Mouse (Mus musculus) urinary bladder, postnatal 0 days (tissue): ENCODE measurements around the gene Oxsr1. TPM values are rescaled to one million over a fixed set of nuclear protein-coding genes. Genes with fewer than 3 reads are reported as not detected.

ENCODE experiments used
- polyA plus RNA-seq: library from polyadenylated mRNA; unstranded; fragments of >200 nt; fragmentation: Nextera tagmentation; extraction: Ambion mirVana; gene quantifications from 2 replicates; pipeline ENCODE4 v1.2.1, GENCODE M21; 2015

Gene Oxsr1
- polyA plus RNA-seq, result 9.5 and 11.2 TPM in 2 replicates

DNA sequence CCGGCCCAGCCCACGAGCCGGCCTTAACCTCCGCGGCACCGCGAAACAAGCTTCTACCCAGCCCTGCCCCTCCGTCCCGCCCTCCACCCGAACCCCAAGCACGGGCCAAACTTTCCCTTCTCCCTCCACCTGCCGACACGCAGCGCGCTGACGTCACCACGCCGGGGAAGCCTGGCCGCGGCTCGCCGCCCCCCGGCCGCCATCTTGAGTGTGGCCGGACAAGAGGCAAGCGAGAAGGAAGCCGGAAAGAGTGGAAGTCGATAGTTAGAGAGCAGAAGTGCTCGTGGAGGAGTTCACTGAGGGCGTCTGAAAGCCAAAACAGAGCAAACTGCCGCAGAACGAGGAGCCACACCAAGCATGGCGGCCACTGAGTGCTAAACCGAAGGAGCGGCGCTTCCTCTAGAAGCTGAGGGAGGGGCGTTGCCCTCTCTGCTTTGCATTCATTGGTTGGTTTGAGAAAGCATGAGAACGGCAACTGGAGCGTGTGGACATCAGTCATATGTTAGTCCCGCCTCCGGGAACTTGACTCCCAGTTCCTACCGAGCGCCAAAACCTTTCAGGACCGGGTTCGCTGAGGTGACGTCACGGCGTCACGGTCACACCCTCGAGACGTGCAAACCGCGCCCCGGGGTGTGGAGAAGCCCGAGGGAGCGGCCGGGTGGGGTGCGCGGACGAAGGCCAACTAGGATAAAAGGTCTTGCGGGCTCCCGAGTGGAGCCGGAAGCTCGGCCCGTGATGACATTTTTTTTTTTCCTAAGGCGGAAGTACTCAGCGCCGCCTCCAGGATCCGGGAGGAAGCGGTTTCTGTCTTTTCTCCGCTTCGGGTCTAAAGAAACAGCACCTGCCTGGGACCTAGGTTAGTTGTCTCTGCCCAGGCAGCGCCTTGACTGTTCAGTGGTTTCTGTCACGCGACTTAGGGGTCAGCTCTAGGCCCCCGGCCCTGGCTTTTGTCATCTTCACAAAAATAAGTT is at the start of gene Oxsr1:
Gene Oxsr1, minus strand, starts transcription at position 139 of the 971 bp plus-strand sequence.

DNA sequence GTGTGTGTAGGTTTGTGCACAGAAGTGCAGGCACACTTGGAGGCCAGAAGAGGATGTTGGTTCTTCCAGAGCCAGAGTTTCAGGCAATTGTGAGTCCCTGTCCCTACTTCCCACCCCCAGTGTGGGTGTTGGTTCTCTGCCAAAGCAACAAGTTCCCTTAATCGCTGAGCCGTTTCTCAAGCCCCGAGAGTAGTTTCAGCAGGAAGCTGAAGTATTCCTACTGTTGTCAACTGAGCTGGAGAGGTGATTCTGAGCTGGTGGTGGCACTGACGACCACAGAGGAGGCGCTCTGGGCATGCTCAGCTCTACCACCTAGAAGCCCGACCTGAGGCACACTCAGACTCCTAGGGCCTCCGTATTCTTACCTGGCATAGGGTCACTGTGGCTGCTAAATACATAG is 43.1 kb upstream of the Oxsr1 start, which contains the start of gene Slc22a14:
Gene Slc22a14, minus strand, starts transcription at position 270 of the 400 bp plus-strand sequence.

DNA sequence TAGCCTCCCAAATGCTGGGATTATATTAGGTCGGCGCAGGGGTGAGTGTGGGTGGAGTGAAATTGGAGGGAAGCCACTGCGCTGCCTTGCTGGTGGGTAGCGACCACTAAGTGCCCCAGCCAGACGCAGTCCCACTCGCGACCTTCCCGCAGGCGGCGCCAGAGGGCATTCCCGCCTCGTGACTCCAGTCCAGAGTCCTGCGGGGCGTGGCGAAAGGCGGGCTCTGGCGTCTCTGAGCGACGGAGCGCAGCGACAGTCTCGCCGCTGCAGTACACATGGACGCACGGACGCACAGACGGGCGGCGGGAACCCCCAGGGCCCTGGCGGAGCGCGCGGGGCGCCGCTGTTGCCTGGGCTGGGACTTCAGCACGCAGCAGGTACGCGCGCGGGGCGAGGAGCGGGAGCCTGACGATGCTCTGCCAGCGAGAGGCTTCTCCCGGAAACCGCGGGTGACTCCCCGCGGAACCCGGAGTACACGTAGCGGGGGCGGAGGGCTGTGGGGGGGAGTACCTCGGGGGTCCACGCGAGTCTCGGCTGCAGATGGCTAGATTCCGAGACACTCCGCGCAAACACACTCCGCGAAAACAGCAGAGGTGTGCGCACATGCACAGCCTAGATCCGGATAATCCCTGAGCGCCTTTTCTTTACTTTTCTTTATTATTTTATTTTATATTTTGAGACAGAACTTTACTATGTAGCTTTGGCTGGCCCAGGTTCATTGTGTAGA is 35.3 kb upstream of the Oxsr1 start, which contains the start of gene Xylb:
Gene Xylb, plus strand, starts transcription at position 51 of the 727 bp plus-strand sequence.

DNA sequence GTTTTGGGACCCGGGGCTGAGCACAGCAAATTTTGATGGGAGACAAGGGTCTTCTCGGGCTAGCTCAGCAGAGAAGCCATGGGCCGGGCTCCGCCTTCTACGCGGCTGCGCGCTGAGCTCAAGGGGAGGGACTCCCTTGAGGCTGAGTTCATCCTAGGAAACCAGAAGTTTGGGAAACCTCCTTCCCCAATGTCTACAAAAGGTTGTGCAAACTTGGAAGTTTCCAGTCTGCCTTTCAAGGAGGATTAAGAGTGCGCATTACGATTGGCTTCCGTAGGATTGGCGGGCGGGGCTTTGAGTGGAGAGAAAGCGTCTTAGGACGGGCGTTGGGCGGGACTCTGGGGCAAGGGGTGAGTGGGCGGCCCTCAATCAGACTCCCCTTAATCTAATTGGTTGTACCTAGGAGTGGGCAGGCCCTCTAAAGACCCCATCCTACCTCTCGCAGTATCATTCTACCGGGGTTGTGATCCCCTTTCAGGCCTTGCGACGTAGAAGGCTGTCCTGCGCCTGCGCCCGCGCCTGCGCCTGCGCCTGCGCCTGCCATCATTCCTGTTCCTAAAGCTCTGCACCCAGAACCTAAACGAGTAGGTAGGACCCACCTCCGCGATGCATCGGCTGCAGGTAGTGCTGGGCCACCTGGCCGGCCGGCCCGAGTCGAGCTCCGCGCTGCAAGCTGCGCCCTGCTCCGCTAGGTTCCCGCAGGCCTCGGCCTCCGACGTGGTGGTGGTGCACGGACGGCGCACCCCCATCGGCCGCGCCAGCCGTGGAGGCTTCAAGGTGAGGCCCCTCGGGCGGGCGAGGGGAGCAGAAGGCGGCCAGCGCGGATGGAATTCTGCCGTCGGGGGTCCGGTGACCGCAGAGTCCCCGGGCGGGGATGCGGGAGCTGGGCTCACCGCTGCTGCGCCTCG is 18.9 kb upstream of the Oxsr1 start, which contains the start of gene Myd88:
Gene Myd88, minus strand, starts transcription at position 503 of the 908 bp plus-strand sequence.

GRCm38 (mm10) chr9:119339558-119340211 is 17.5 kb upstream of the Oxsr1 start, which contains the start of gene Acaa1a:
TSS of gene Acaa1a (plus strand) at chr9:119339676.

GRCm38 (mm10) chr9:119208998-119209397 is 113.2 kb downstream of the Oxsr1 start, which contains the start of gene Slc22a13:
TSS of gene Slc22a13 (minus strand) at chr9:119209098.

Other genes with a start within 250 kb of the Oxsr1 start
- 67.1 and 75.6 TPM in 2 replicates for gene Plcd1, start 228.9 kb downstream of the Oxsr1 start, polyA plus RNA-seq
- 0.42 and 0.63 TPM in 2 replicates for gene Dlec1, start 219.9 kb downstream of the Oxsr1 start, polyA plus RNA-seq
- 3.0 and 5.7 TPM in 2 replicates for gene Acaa1b, start 165.3 kb downstream of the Oxsr1 start, polyA plus RNA-seq
- gene Gm47289, start 163.3 kb downstream of the Oxsr1 start, polyA plus RNA-seq, result not detected in 2 replicates
- not detected in 2 replicates for gene Slc22a13, start 113.3 kb downstream of the Oxsr1 start, polyA plus RNA-seq
- gene Acaa1a, start 17.2 kb upstream of the Oxsr1 start, polyA plus RNA-seq, result 91.0 and 92.1 TPM in 2 replicates
- gene Myd88, start 19.0 kb upstream of the Oxsr1 start, polyA plus RNA-seq, result 27.0 and 30.2 TPM in 2 replicates
- gene Xylb, start 35.0 kb upstream of the Oxsr1 start, polyA plus RNA-seq, result 0.99 and 1.2 TPM in 2 replicates
- gene Slc22a14, start 43.1 kb upstream of the Oxsr1 start, polyA plus RNA-seq, result 0.16 and 0.21 TPM in 2 replicates
- 5.2 and 5.9 TPM in 2 replicates for gene Acvr2b, start 79.7 kb upstream of the Oxsr1 start, polyA plus RNA-seq
- 6.5 and 7.3 TPM in 2 replicates for gene Exog, start 122.5 kb upstream of the Oxsr1 start, polyA plus RNA-seq